Mouse (Mus musculus) inflammation-experienced regulatory T-cells, adult 16 weeks (primary cell): ENCODE data around the gene Ctdsp1. TPM values are rescaled to one million over a fixed set of nuclear protein-coding genes. Genes with fewer than 3 reads are reported as not detected.

Experiments used
- polyA plus RNA-seq: library from polyadenylated mRNA; unstranded; fragments of 100-300 nt; shearing (Covaris generic); gene quantifications from one replicate; pipeline ENCODE4 v1.2.1, GENCODE M21; 2017

Ctdsp1 gene
- polyA plus RNA-seq: 6.2 TPM

GRCm38 (mm10) chr1:74390924-74391748, at the start of gene Ctdsp1:
Ctdsp1 (plus strand) TSS chr1:74391509.

GRCm38 (mm10) chr1:74361812-74362211, 29.5 kb upstream of the Ctdsp1 start, which contains the start of gene Catip:
Catip (plus strand) TSS chr1:74362108.

GRCm38 (mm10) chr1:74374980-74375379, 16.3 kb upstream of the Ctdsp1 start, which contains the start of gene Slc11a1:
Slc11a1 (plus strand) TSS chr1:74375195.

GRCm38 (mm10) chr1:74408589-74409504, 17.5 kb downstream of the Ctdsp1 start, which contains the start of gene Vil1:
Vil1 (plus strand) TSS chr1:74409376.

Other genes starting within 250 kb of the Ctdsp1 start
- not detected for gene Cxcr2, start 237.5 kb upstream of the Ctdsp1 start, polyA plus RNA-seq
- not detected for gene Cxcr1, start 196.9 kb upstream of the Ctdsp1 start, polyA plus RNA-seq
- gene Arpc2, start 155.4 kb upstream of the Ctdsp1 start, polyA plus RNA-seq: 1,008 TPM
- gene Gpbar1, start 113.0 kb upstream of the Ctdsp1 start, polyA plus RNA-seq: 0.37 TPM
- gene Aamp, start 106.8 kb upstream of the Ctdsp1 start, polyA plus RNA-seq: 276 TPM
- 91.4 TPM for gene Pnkd, start 106.6 kb upstream of the Ctdsp1 start, polyA plus RNA-seq
- gene Tmbim1, start 85.9 kb upstream of the Ctdsp1 start, polyA plus RNA-seq: 35.4 TPM
- not detected for gene Catip, start 29.4 kb upstream of the Ctdsp1 start, polyA plus RNA-seq
- 5.1 TPM for gene Slc11a1, start 16.3 kb upstream of the Ctdsp1 start, polyA plus RNA-seq
- 0.22 TPM for gene Vil1, start 17.9 kb downstream of the Ctdsp1 start, polyA plus RNA-seq
- gene Cnot9, start 114.5 kb downstream of the Ctdsp1 start, polyA plus RNA-seq: 38.5 TPM
- gene Plcd4, start 151.4 kb downstream of the Ctdsp1 start, polyA plus RNA-seq: 0.98 TPM
- 22.0 TPM for gene Usp37, start 152.8 kb downstream of the Ctdsp1 start, polyA plus RNA-seq
- gene Zfp142, start 196.7 kb downstream of the Ctdsp1 start, polyA plus RNA-seq: 17.5 TPM
- 14.3 TPM for gene Bcs1l, start 196.8 kb downstream of the Ctdsp1 start, polyA plus RNA-seq
- gene Rnf25, start 209.9 kb downstream of the Ctdsp1 start, polyA plus RNA-seq: 33.1 TPM
- gene Stk36, start 209.9 kb downstream of the Ctdsp1 start, polyA plus RNA-seq: 0.18 TPM